Mouse (Mus musculus): ENCODE results near the gene Pou3f1. TPM values are rescaled to one million over a fixed set of nuclear protein-coding genes. Genes with fewer than 3 reads are reported as not detected.
A peak's percentile ranks its signal among the peaks of the same experiment; 100 is the strongest.

Gene Pou3f1
- polyA plus RNA-seq, 1 experiment, result 0.02 TPM

DNA sequence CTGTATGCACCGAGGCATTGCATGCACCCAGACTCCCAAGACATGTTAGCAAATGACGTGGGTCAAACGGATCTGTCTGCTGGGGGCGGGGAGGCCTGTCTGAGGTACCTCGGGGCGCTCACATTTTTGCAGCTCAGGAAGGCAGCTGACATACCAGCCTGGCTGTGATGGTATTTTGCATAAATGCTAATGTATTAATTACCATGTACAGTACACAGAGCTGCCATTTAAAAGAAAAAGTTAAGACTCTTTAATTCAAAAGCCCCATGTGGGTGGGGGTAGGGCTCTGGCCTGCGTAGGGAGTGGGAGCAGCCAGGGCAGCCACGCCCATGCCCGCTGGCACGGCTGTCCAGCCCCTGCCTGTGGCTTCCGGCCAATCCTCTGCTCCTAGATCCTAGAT, 35.2 kb upstream of the Pou3f1 start:
- no peak overlapping the region for H3K4me3 ChIP-seq (replicated peaks)
- TF ChIP-seq TAL1 (IDR thresholded peaks at IDR 0.05; ENCODE audit: low read length) (no peak), GATA1 (IDR thresholded peaks at IDR 0.05; ENCODE audit: low read length) (no peak)
- peaks cover 63% of the 10 kb centered on the region for H3K27me3 ChIP-seq (ENCODE audit: control insufficient read depth)
- H3K4me1 ChIP-seq (ENCODE audit: control insufficient read depth), result peaks cover 21% of the 10 kb centered on the region
- no peaks in the 10 kb centered on the region for H3K36me3 ChIP-seq (ENCODE audit: control insufficient read depth)
- H3K9me3 ChIP-seq (ENCODE audit: control insufficient read depth, low read length), result no peaks in the 10 kb centered on the region

DNA sequence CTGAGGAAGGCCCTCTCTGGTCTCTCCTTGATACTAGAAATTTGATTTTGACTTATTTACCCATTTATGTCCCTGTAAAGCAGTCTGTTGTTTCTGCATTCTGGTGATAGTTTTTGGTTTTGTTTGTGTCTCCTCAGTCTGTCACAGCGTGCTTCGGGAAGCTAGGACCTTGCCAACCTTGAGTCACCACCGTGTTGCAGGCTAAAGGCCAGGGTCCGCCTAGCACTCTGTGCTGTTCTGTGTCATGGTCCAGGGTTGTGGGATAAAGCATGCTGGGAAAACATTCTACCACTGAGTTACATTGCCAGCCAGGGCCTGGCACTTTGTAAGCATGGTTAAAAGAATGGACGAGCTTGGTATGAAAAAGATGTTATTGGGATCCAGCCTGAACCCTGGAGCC, 34.0 kb upstream of the Pou3f1 start:
- no peaks in the 10 kb centered on the region for H3K36me3 ChIP-seq (ENCODE audit: control insufficient read depth)

GRCm38 (mm10) chr4:124624111-124624581, 32.5 kb upstream of the Pou3f1 start:
- Histone ChIP-seq H3K9me3 (ENCODE audit: control insufficient read depth, low read length) (no peaks in the 10 kb centered on the region), H3K27me3 (ENCODE audit: control insufficient read depth) (peaks cover 41% of the 10 kb centered on the region), H3K4me3 (replicated peaks) (no peak overlapping the region), H3K4me1 (ENCODE audit: control insufficient read depth) (peaks cover 21% of the 10 kb centered on the region), H3K36me3 (ENCODE audit: control insufficient read depth) (no peaks in the 10 kb centered on the region)
- no peak for TF ChIP-seq GATA1 (IDR thresholded peaks at IDR 0.05; ENCODE audit: low read length)
- TF ChIP-seq TAL1 (IDR thresholded peaks at IDR 0.05; ENCODE audit: low read length), result no peak

More for the DNA sequence above, 34.0 kb upstream of the Pou3f1 start:
- no peak for TF ChIP-seq TAL1 (IDR thresholded peaks at IDR 0.05; ENCODE audit: low read length)
- no peak for TF ChIP-seq GATA1 (IDR thresholded peaks at IDR 0.05; ENCODE audit: low read length)
- Histone ChIP-seq H3K4me3 (replicated peaks) (no peak overlapping the region), H3K27me3 (ENCODE audit: control insufficient read depth) (peaks cover 54% of the 10 kb centered on the region), H3K4me1 (ENCODE audit: control insufficient read depth) (peaks cover 21% of the 10 kb centered on the region), H3K9me3 (ENCODE audit: control insufficient read depth, low read length) (no peaks in the 10 kb centered on the region)

DNA sequence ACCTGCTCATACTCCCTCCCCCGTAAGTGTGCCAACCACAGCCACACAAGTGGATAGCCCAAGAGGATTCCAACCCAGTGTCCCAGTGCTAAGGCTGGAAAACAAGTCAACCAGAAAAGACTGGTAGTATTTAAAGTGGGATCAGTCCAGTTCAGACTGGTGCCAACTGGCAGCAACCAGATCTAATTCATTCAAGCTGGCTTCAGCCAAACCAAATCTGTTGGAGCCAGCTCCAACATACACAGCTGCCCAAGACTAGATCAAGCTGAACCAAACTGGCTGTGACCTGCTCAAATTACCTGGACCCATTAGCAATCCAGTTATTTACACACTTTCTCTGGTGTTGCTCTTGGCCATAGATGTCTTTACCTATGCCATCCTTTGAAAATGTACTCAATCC, 29.8 kb upstream of the Pou3f1 start:
- H3K36me3 ChIP-seq (ENCODE audit: control insufficient read depth), result no peaks in the 10 kb centered on the region
- no peak overlapping the region for H3K4me3 ChIP-seq (replicated peaks)
- no peaks in the 10 kb centered on the region for H3K9me3 ChIP-seq (ENCODE audit: control insufficient read depth, low read length)
- TF ChIP-seq TAL1 (IDR thresholded peaks at IDR 0.05; ENCODE audit: low read length), result no peak
- no peak for TF ChIP-seq GATA1 (IDR thresholded peaks at IDR 0.05; ENCODE audit: low read length)
- H3K4me1 ChIP-seq (ENCODE audit: control insufficient read depth), result peaks cover 18% of the 10 kb centered on the region
- H3K27me3 ChIP-seq (ENCODE audit: control insufficient read depth), result peaks cover 25% of the 10 kb centered on the region

DNA sequence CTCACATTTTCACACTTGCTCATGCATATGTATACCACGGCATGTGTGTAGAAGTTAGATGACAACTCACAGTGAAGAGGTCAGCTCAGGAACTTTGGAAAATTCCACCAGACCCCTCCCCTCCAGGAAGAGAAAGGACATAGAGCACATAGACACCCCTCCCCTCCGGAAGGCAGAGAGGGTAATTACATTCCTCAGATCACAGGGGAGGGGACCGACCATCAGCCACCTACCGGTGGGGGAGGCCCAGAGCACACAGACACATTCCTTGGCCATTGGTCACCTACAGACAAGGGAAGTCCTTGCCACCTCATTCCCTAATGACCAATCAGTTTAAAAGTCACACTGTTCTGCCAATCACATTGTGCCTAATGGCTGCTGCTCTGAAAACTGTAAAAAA, 25.2 kb upstream of the Pou3f1 start:
- Histone ChIP-seq H3K4me1 (ENCODE audit: control insufficient read depth) (peaks cover 3% of the 10 kb centered on the region; the same call in 1 of the 2 replicates), H3K4me3 (replicated peaks) (no peak overlapping the region), H3K36me3 (ENCODE audit: control insufficient read depth) (no peaks in the 10 kb centered on the region), H3K9me3 (ENCODE audit: control insufficient read depth, low read length) (no peaks in the 10 kb centered on the region), H3K27me3 (ENCODE audit: control insufficient read depth) (peaks cover 16% of the 10 kb centered on the region)
- TF ChIP-seq TAL1 (IDR thresholded peaks at IDR 0.05; ENCODE audit: low read length), result no peak
- no peak for TF ChIP-seq GATA1 (IDR thresholded peaks at IDR 0.05; ENCODE audit: low read length)

- peaks cover 24% of the 10 kb centered on the region for H3K27me3 ChIP-seq (ENCODE audit: control insufficient read depth)
- peaks cover 3% of the 10 kb centered on the region; the same call in 1 of the 2 replicates for H3K4me1 ChIP-seq (ENCODE audit: control insufficient read depth)
These were observed 23.8 kb upstream of the Pou3f1 start for GRCm38 (mm10) chr4:124632856-124633255.

DNA sequence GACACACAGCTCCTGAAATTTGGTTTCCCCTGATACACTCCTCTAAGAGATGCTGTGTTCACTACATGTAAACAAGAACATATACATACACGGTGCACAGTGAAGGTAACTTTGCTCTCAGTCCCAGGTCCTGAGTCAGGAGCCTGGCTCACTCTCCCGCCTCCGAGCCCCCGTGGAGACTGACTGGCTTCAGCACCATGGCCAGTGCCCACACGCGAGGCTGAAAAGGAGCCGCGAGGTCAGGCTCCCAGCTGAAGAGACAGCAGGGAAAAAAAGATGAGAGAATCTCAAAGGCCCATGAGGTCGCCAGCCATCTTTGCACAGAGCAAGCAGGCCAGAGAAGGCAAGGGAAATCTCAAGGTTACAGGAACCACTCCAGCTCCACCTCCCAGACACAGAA, 23.3 kb upstream of the Pou3f1 start:
- Histone ChIP-seq H3K4me3 (replicated peaks) (no peak overlapping the region), H3K4me1 (ENCODE audit: control insufficient read depth) (peaks cover 3% of the 10 kb centered on the region; the same call in 1 of the 2 replicates), H3K9me3 (ENCODE audit: control insufficient read depth, low read length) (no peaks in the 10 kb centered on the region), H3K36me3 (ENCODE audit: control insufficient read depth) (no peaks in the 10 kb centered on the region), H3K27me3 (ENCODE audit: control insufficient read depth) (peaks cover 27% of the 10 kb centered on the region)
- no peak for TF ChIP-seq GATA1 (IDR thresholded peaks at IDR 0.05; ENCODE audit: low read length)
- no peak for TF ChIP-seq TAL1 (IDR thresholded peaks at IDR 0.05; ENCODE audit: low read length)

More at GRCm38 (mm10) chr4:124632856-124633255, 23.8 kb upstream of the Pou3f1 start:
- TF ChIP-seq GATA1 (IDR thresholded peaks at IDR 0.05; ENCODE audit: low read length) (no peak), TAL1 (IDR thresholded peaks at IDR 0.05; ENCODE audit: low read length) (no peak)
- H3K4me3 ChIP-seq (replicated peaks), result no peak overlapping the region
- no peaks in the 10 kb centered on the region for H3K36me3 ChIP-seq (ENCODE audit: control insufficient read depth)
- H3K9me3 ChIP-seq (ENCODE audit: control insufficient read depth, low read length), result no peaks in the 10 kb centered on the region

DNA sequence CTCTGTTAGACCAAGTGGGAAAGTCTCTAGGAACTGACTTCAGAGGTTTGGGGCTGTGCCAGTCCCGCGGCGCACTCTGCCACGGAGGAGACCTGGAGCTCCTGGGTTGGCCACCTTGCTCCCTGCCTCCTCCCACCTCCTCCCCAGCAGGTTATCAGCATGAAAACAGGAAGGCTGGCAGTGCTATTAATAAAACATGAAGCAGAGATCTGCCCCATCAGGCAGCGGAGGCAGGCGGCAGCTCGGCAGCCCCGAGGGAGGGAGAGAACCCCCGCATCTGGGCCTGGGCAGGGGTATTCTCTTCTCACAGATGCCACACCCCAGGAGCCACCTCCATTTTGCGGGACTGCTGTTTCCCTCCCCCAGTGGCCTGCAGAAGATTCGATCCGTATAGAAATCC, 16.9 kb upstream of the Pou3f1 start:
- H3K36me3 ChIP-seq (ENCODE audit: control insufficient read depth), result no peaks in the 10 kb centered on the region
- TF ChIP-seq GATA1 (IDR thresholded peaks at IDR 0.05; ENCODE audit: low read length) (no peak), TAL1 (IDR thresholded peaks at IDR 0.05; ENCODE audit: low read length) (no peak)
- peaks cover 16% of the 10 kb centered on the region for H3K4me1 ChIP-seq (ENCODE audit: control insufficient read depth)
- H3K27me3 ChIP-seq (ENCODE audit: control insufficient read depth), result peaks cover 63% of the 10 kb centered on the region
- no peaks in the 10 kb centered on the region for H3K9me3 ChIP-seq (ENCODE audit: control insufficient read depth, low read length)
- H3K4me3 ChIP-seq (replicated peaks), result no peak overlapping the region

DNA sequence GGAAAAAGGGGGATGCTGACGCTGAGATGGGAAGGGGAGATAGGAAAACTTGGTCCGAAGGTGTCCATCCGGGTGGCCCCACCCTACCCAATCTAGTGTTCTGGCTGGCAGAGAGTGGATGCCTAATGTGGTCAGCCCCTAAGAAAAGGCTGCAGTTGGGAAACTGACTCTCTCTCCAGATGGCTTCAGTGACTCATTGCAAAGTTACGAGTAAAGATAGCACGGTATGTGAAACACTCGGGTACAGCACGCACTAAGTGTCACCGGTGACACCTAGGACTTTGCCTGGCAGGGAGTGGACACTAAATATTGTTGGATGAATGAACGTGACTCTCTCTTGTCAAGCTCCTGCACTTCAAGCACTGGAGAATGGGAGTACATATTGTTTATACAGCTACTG, 12.7 kb upstream of the Pou3f1 start:
- TF ChIP-seq GATA1 (IDR thresholded peaks at IDR 0.05; ENCODE audit: low read length), result no peak
- TF ChIP-seq TAL1 (IDR thresholded peaks at IDR 0.05; ENCODE audit: low read length), result no peak
- no peaks in the 10 kb centered on the region for H3K9me3 ChIP-seq (ENCODE audit: control insufficient read depth, low read length)
- H3K4me3 ChIP-seq (replicated peaks), result no peak overlapping the region
- peaks cover 78% of the 10 kb centered on the region for H3K27me3 ChIP-seq (ENCODE audit: control insufficient read depth)
- peaks cover 37% of the 10 kb centered on the region for H3K4me1 ChIP-seq (ENCODE audit: control insufficient read depth)
- H3K36me3 ChIP-seq (ENCODE audit: control insufficient read depth), result no peaks in the 10 kb centered on the region

DNA sequence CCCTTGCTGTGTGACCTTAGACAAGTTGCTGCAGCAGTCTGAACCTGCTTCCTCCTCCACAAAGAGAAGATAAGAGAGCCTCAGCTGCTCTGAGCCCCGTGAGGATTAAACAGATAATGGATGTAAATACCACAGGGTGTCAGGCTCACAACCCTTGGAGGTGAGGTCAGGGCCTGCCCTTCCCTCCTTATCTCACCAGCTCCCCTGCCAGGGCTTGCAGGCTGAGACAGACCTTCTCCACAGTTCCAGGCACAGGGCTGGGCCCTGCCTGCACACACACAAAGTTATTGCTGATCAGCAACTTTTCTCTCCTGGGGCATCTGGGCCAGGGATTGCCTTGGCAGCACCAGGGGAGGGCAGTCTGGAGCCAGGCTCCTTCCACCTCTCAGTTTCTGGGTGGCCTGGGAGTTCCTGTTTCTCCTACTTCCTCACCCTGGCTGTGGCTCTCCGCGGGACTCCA, 11.6 kb upstream of the Pou3f1 start:
- H3K9me3 ChIP-seq (ENCODE audit: control insufficient read depth, low read length), result no peaks in the 10 kb centered on the region
- H3K4me3 ChIP-seq (replicated peaks), result peak overlapping the region; percentile 10
- H3K4me1 ChIP-seq (ENCODE audit: control insufficient read depth), result peaks cover 34% of the 10 kb centered on the region
- TF ChIP-seq GATA1 (IDR thresholded peaks at IDR 0.05; ENCODE audit: low read length) (no peak; the same call in 1 of the 2 replicates), TAL1 (IDR thresholded peaks at IDR 0.05; ENCODE audit: low read length) (peak; percentile 36; the same call in 1 of the 3 replicates)
- no peaks in the 10 kb centered on the region for H3K36me3 ChIP-seq (ENCODE audit: control insufficient read depth)
- peaks cover 78% of the 10 kb centered on the region for H3K27me3 ChIP-seq (ENCODE audit: control insufficient read depth)

Measured in erythroblast, embryonic 14.5 days (primary cell).